Mouse (Mus musculus) monocyte, adult 5-6 weeks (primary cell): ENCODE measurements around the gene Pet117. TPM values are rescaled to one million over a fixed set of nuclear protein-coding genes. Genes with fewer than 3 reads are reported as not detected.

Experiments used
- ATAC-seq: fragments of 153-309, 156-312 bp; replicated peaks from 2 replicates; pipeline ENCODE4 v1.8.0; 2017; ENCODE audit warnings: mild to moderate bottlenecking; ENCODE audit not compliant: low TSS enrichment, insufficient number of reproducible peaks, severe bottlenecking, poor library complexity, low FRiP score
- total RNA-seq: library from RNA; stranded (forward); fragments of 200-1000, 200-491, 200-594 nt; gene quantifications from 3 replicates; pipeline ENCODE4 v1.2.3, GENCODE M21; 2017

The Pet117 gene
- total RNA-seq, 1 experiment from 2014 or later: not detected

DNA sequence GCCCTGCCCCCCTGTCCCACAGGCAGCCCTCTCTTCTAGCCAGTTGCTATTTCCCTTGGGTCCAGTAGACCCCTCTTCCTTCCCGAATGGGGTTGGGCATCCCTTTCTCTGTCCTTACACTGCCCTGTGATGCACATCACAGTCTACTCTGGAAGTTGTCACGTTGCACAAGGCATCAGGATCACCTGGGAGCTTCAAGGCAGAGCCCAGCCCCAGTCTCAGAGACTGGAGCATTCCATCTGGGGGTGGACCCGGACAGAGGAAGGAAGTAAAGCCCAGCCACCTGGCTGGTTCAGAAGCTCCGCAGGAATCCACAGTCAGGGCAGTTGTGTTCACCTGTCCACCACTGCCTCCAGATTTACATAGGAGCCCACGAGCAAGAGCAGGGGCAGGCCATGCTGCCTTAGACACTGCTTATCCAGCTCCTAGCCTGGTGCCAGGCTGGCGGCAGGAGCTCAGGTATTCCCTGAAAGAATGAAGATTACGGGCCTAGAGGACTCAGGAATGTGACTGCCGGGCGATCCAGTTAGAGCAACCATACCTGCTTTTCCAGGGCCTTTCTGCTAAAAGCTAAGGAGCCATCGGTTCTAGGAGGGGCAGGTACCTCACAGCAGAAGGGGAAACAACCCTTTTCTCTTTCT, 6.4 kb downstream of the Pet117 start:
- ATAC-seq: no peak

DNA sequence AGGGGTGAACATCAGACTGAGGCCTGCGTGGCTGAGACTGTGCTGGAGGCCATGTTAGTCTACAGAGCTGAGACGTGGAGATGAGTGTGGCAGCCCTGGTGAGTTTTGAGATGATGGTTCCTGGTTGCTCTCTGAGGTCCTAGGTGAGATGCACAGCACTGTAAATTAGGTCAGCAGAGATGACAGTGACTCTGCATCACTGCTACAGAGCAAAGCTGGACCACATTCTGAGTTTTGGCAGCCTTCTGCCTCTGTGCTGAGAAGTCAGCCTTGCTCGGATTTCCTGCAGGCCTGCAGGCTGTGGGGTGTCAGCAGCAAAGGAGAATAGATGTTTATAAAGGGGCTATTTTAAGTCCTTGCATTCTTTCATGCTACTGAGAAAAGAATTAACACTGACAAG, 12.5 kb downstream of the Pet117 start:
- ATAC-seq: no peak

DNA sequence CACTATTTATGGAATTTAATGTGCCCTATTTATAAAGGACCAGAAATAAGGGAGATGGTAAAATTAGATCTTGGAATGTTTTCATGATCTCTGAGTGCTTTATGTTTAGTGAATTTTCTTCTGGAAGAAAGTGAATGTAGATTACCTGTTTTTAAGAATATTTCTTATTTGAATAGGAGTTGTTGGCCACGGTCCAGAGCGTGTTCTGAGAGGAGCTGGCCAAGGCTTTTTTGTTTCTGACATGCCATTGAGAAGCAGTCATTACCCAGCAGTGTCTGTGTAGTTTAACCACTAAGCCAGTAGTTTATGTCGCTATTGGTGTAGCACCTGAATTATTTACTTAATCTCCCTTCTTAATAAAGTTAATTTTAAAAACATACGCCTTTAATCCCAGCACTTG, 12.9 kb downstream of the Pet117 start:
- ATAC-seq: no peak

DNA sequence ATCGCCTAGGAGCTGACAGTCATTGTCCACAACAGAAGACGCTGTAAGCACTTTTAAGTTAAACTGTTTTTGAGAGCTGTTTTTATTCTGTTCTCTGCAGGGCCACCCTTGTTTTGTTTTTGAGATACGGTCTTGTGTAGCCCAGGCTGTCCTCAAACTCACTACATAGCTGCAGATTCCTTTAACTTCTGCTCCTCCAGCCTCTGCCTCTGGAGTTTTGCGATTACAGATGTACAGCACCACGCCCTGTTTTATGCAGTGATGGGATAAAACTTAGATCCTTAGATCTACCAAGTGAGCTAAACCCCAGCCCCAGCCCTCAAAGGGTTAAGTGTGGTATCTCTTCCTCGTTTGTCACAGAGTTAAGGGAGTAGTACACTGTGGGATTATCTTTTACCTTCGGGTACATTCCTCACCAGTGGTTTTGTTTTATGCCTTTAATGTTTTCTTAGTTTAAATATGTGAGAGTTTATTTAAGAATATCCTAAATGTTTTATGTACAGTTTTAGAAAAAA, 13.9 kb downstream of the Pet117 start:
- no peak for ATAC-seq

DNA sequence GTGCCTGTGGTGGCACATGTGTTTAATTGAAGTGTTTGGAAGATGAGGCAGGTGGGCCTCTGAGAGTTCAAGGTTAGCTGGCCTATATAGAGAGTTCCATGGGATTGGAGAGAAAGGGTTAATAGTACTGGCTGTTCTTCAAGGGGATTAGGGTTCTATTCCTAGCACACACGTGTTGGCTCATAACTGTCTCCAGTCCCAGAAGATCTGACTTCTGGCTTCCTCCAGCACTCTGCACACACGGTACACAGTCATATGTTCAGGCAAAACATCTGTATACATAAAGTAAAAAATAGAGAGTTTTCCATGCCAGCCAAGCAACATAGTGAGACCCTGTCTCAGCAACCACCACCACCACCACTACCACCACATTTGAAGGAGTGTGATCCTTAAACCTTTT, 17.5 kb downstream of the Pet117 start:
- ATAC-seq: no peak

DNA sequence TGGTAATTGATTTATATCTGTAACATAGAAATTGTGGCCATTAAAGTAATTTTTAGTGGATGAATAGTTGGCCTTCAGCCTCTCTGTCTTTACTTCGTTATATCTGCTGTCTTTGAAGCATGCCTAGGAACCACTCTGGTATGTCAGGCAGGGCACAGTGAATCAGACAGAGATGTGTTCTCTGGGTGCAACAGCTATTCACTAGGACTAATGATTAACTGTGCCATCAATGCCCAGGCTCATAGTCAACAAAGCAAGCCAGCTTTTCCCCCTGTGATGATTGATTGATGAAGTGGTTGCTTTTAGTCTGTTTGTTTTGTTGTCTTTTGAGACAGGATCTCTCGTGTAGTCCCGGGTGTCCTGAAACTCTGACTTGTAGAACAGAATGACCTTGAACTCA, 19.6 kb downstream of the Pet117 start:
- ATAC-seq: no peak

DNA sequence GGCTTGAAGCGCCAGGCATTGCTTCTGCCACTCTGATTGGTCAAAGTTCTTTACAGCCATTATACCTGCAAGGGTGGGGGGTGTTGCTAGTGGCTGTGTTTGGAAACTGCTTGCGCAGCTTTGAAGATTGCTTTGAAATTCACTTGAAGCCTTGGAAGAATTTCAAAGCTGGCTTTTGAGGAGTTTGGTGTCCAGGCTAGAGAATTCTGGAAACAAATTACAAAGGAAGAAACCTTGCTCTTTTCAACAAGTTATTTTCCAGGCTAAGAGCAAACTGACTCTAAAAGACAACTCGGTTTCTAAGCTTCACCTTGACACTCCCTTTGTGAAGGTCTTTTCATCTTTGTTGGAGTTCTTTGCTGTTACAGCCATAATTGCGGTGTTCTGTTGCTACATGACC, 30.7 kb downstream of the Pet117 start:
- ATAC-seq: no peak

DNA sequence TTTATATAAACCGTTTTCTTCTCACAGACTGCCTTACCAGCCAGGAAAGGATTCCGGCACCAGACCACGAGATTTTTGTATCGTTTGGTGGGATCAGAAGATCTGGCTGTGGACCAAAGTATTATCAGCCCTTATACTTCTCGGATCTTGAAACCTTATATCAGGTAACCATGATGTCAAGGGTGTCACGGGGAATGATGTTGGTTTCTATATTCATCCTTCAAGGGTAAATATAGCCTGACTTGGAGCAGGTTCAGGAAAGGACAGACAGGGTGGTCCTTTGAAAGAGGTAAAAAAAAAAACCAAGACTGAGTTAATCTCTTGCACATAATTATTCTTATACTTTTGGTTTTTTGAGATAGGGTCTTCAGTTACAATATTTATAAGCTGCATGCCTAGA, 31.9 kb downstream of the Pet117 start:
- ATAC-seq: no peak

DNA sequence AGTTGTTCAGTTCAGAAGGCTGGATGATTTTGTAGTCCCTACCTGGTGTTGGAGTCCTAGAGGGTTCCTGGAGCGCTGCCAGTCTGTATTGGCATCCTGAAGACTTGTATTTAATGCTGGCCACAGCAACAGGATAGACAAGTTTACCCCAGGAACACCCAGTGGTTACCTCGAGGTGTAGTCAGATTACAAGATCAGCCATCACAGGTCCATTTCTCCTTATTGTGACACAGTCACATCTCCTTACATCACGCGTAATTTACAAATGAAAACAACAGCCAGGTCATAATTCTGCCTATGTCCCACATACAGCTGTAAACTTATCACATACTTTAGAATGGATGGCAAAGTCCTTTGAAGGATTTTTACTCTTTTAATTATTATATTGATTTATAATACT, 40.2 kb downstream of the Pet117 start:
- no peak for ATAC-seq

DNA sequence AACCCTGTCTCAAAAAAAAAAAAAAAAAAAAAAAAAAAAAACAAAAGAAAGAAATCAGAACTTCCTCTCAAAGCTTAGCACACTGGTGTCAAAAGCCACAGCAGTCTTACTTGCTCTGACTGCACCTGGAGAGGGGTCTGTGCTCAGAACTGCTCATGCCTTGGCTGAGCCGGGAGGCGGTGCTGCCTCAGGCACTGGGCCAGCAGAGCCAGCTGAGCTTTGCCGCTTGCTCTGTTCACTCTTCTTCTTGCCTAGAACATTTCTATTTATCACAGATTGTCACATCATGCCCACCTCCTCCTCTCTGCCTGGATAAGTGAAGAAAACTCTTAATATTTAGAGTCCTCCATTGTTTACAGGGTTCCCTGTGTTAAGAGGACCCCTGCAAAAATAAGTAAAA, 41.8 kb downstream of the Pet117 start:
- ATAC-seq: no peak

DNA sequence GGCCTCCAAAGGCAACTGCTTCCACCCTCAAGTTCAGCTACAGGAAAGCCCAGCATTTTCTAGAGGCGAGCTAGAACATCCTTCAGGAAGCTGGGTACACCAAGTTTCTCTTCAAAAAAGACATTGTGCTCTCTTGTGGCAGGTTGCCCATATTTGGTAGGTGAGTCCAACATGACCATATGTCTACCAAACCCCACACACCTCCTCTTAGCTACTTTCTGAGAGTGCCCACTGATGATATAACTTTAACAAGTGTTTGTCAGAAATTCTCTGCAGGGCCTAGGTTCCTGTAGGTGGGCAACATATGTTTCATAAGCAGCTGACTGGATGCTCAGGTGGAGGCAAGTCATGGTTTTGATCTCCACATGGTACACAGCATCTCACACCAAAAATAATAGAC, 45.9 kb downstream of the Pet117 start:
- no peak for ATAC-seq

DNA sequence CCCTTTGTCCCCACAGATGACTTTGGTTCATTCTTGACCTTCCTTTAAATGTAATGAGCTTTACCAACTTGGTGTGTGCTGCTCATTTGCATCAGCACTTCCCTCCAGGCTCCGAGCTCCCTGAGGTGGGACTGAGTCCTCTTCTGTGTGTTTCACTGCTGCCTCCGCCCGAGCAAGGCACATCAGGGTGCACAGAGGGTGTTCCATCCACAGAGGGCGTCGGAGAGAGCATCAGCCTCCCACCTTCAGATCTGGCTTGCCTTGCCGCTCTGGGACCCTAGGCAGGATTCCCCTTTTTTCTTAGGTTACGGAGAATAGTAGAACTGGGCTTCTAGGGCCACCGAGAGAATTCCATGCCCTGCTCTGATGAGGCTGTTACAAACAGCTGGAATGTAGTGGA, 48.1 kb downstream of the Pet117 start:
- ATAC-seq: no peak

DNA sequence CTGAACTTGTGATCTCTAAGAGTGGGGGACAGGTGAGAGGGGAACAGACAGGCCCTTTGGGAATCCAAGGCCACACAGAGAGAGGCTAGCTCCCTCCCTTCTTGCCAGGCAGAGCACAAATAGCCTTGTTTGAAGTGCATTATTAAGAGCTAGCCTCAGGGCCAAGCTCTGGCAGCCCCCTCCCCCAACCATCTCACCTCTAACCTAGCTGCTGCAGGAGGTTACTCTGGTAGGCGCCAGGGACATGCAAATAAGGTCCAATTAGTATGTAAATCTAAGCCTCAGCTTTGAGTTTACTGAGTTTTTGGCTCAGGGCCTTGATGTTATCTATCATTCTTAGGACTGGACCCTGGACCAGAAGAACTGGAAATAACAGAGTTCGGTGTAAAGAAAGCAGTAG, 49.3 kb downstream of the Pet117 start:
- ATAC-seq: no peak

DNA sequence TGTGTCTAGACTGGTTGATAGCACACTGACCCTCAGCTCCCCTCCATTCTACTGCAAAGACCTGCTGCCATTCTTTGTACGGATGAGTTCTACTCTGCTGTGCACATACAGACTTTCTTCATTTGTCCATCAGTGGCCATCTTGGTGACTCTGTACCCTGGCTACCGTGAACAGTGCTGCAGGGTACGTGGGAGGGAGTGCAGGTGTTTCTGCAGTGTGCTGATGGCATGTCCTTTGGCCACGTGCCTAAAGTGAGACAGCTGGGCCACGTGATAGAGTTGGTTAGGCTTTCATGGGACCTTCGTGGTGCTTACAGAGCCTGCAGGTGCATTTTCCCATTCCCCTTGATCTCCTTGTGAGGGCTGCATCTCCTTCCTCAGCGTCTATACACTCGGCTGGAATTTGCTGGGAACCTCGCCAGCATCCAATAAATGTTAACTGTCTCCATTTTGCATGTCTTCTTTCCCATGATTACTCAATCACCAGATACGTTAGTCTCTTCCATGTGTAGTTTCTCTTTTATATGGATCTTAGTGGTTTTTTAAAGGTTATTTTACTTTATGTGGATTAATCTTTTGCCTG, 53.4 kb downstream of the Pet117 start:
- ATAC-seq: no peak

Other genes with a start within 250 kb of the Pet117 start
- 5.7 to 13.8 TPM (median 6.8 TPM) in 3 replicates for gene Mgme1, start 98.3 kb upstream of the Pet117 start, total RNA-seq
- gene Snx5, start 98.1 kb upstream of the Pet117 start, total RNA-seq: 393 to 430 TPM (median 397 TPM) in 3 replicates
- gene Ovol2, start 36.9 kb upstream of the Pet117 start, total RNA-seq: not detected in 3 replicates
- 14.5 to 22.5 TPM (median 21.7 TPM) in 3 replicates for gene Kat14, start within 50 bp of the Pet117 start, total RNA-seq
- gene Dzank1, start 158.4 kb downstream of the Pet117 start, total RNA-seq: 1.5 TPM in 1 of 3 replicates, not detected in the others
- 31.9 to 41.6 TPM (median 36.1 TPM) in 3 replicates for gene Polr3f, start 158.7 kb downstream of the Pet117 start, total RNA-seq
- 6.2 to 7.9 TPM (median 6.5 TPM) in 3 replicates for gene Rbbp9, start 181.9 kb downstream of the Pet117 start, total RNA-seq
- 35.9 to 66.9 TPM (median 54.0 TPM) in 3 replicates for gene Sec23b, start 187.2 kb downstream of the Pet117 start, total RNA-seq
- gene Smim26, start 225.1 kb downstream of the Pet117 start, total RNA-seq: 7.1 to 23.6 TPM (median 18.8 TPM) in 3 replicates
- gene Dtd1, start 230.9 kb downstream of the Pet117 start, total RNA-seq: 10.0 to 14.8 TPM (median 13.5 TPM) in 3 replicates